Mouse (Mus musculus): ENCODE results near the gene Rsad2. TPM values are rescaled to one million over a fixed set of nuclear protein-coding genes. Genes with fewer than 3 reads are reported as not detected.
A peak's percentile ranks its signal among the peaks of the same experiment; 100 is the strongest.
"Not testable (repeated sequence)": the region's sequence is repeated elsewhere in the genome, so short reads cannot be mapped to it uniquely, and the experiment has no call there.

The Rsad2 gene
- 1 to 10 TPM; 4.0 to 7.3 (median 5.7) TPM for total RNA-seq (2022)

GRCm38 (mm10) chr12:26456028-26456698 lies at the start of gene Rsad2:
Rsad2 (minus strand) TSS chr12:26456452.
- peak; percentile 82 for DNase-seq (ENCODE audit: low spot score)

GRCm38 (mm10) chr12:26501042-26501441 lies 44.8 kb upstream of the Rsad2 start:
- no peak for DNase-seq (ENCODE audit: low spot score)

GRCm38 (mm10) chr12:26489942-26490341 lies 33.7 kb upstream of the Rsad2 start:
- DNase-seq (ENCODE audit: low spot score) = no peak

- no peak for DNase-seq (ENCODE audit: low spot score)
Observed at GRCm38 (mm10) chr12:26488617-26489274, 32.5 kb upstream of the Rsad2 start.

- DNase-seq (ENCODE audit: low spot score) = no peak
Observed at GRCm38 (mm10) chr12:26487874-26488616, 31.8 kb upstream of the Rsad2 start.

GRCm38 (mm10) chr12:26485738-26486580 lies 29.7 kb upstream of the Rsad2 start:
- DNase-seq (ENCODE audit: low spot score) = not testable (repeated sequence)

GRCm38 (mm10) chr12:26478196-26479004 lies 22.1 kb upstream of the Rsad2 start:
- peak; percentile 61 for DNase-seq (ENCODE audit: low spot score)

GRCm38 (mm10) chr12:26477198-26477597 lies 20.9 kb upstream of the Rsad2 start:
- DNase-seq (ENCODE audit: low spot score) = no peak

GRCm38 (mm10) chr12:26473746-26474145 lies 17.5 kb upstream of the Rsad2 start:
- DNase-seq (ENCODE audit: low spot score) = no peak

GRCm38 (mm10) chr12:26472770-26473481 lies 16.7 kb upstream of the Rsad2 start:
- no peak for DNase-seq (ENCODE audit: low spot score)

GRCm38 (mm10) chr12:26471376-26471775 lies 15.1 kb upstream of the Rsad2 start:
- DNase-seq (ENCODE audit: low spot score) = no peak

- no peak for DNase-seq (ENCODE audit: low spot score)
Observed at GRCm38 (mm10) chr12:26470042-26470409, 13.8 kb upstream of the Rsad2 start.

- peak; percentile 86 for DNase-seq (ENCODE audit: low spot score)
Observed at GRCm38 (mm10) chr12:26469098-26470041, 13.1 kb upstream of the Rsad2 start, which contains the start of gene Cmpk2. Cmpk2 (plus strand) TSS chr12:26469204.

- no peak for DNase-seq (ENCODE audit: low spot score)
Observed at GRCm38 (mm10) chr12:26465600-26465999, 9.3 kb upstream of the Rsad2 start.

- peak; percentile 78 for DNase-seq (ENCODE audit: low spot score)
Observed at GRCm38 (mm10) chr12:26460091-26460490, 3.8 kb upstream of the Rsad2 start.

- no peak for DNase-seq (ENCODE audit: low spot score)
Observed at GRCm38 (mm10) chr12:26454682-26455081, 1.6 kb downstream of the Rsad2 start.

- no peak for DNase-seq (ENCODE audit: low spot score)
Observed at GRCm38 (mm10) chr12:26452951-26453350, 3.3 kb downstream of the Rsad2 start.

GRCm38 (mm10) chr12:26451150-26451549 lies 5.1 kb downstream of the Rsad2 start:
- no peak for DNase-seq (ENCODE audit: low spot score)

- DNase-seq (ENCODE audit: low spot score) = no peak
Observed at GRCm38 (mm10) chr12:26449483-26449882, 6.8 kb downstream of the Rsad2 start.
